Mouse (Mus musculus): ENCODE measurements at regions not wholly inside any gene's neighbourhood (a gene's known extent, or its start where the extent isn't known, plus 50 kb on each side); places are given as distances from the start of the nearest gene placed in this dataset.

DNA sequence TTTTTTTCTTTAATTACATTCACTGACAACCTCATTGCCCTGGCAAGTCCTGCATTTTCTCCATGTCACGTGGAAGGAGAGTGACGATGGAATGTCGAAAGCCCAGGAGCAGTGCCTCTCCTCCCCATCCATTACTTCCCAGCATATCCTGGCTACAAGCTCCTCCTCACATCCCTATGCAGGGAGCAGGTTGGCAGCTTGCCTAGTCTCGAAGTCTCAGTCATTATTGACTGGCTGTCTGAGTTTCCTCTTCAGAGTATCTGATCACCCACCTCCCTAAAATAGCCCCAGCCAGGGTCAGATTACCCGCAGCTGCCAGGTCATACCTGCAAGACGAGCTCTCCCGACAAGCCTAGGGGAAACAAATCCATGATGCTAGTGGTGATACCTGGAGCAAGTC is 83.7 kb upstream of the Galnt15 start:
- peak in 1 of 2 experiments; percentile 23 for DNase-seq

GRCm38 (mm10) chr14:31946032-31946431 is 82.8 kb upstream of the Galnt15 start:
- no peak for DNase-seq

- DNase-seq = no peak
Measured at GRCm38 (mm10) chr14:31947246-31947645, 81.5 kb upstream of the Galnt15 start.

- DNase-seq = no peak
Measured at GRCm38 (mm10) chr14:31951894-31952293, 76.9 kb upstream of the Galnt15 start.

- DNase-seq = no peak
Measured at GRCm38 (mm10) chr14:31953783-31954182, 75.0 kb upstream of the Galnt15 start.

GRCm38 (mm10) chr14:31954945-31955344 is 73.8 kb upstream of the Galnt15 start:
- DNase-seq = peak; percentile 78 to 79

GRCm38 (mm10) chr14:31957211-31957638 is 71.6 kb upstream of the Galnt15 start:
- DNase-seq = peak; percentile 32 to 54

- DNase-seq = peak; percentile 63 to 74
Measured at GRCm38 (mm10) chr14:31960201-31960854, 68.5 kb upstream of the Galnt15 start.

DNA sequence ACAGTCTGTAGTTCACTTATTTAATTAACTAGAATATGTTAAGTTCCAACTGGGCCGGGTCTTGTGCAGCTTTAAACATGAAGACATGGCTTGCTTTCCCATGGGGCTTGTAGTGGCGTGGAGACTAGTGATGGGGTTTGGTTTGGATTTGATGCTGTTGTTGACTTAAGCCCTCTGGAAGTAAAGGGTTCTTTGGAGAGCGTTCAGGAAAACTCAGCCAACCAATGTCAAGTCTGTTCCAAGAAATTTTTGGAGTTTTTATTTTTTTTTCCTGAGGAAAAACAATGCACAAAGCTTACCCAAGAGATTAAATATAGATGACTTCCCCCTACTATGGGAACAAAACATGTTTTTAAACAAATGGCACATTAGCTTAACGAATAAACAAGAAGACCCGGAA is 67.3 kb upstream of the Galnt15 start:
- peak; percentile 17 to 42 for DNase-seq

- DNase-seq = peak; percentile 68 to 75
Measured at GRCm38 (mm10) chr14:31963131-31963911, 65.5 kb upstream of the Galnt15 start.

DNA sequence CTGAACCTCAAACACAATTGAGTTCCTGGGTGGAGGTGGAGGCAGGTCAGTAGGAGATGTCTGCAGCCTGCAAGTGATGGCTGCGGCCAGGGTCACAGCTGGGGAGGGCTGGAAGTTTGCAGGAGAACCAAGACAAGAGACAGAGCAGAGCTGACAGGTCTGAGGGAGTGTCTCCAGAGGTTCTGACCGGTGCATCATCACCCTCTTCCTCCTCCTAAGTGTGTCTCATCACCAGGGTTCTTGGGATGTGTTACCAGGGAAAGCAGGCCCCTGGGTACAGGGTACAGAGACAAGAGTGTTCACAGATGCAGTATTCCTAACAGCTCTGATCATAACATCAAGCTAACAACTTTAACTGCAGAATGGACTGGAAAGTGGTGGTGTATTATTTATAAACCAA is 64.7 kb upstream of the Galnt15 start:
- no peak for DNase-seq

DNA sequence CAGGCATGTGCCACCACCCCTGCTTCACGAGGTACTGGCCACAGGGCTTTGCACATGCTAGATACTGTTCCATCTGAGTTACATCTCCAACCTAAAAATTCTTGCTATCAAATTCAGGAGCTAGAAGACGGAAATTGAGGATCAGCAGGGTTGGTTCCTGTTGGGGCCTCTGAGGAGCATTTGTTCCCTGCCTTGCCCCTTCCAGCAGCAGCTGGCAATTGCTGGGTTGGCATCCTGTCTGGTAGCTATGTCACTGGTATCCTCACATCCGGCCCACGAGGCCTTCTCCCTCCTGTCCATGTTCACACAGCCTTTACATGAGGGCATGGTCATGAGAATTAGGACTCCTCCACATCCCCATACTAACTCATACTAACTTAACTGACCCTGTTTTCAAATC is 64.0 kb upstream of the Galnt15 start:
- DNase-seq = no peak

- no peak for DNase-seq
Measured at GRCm38 (mm10) chr14:31969531-31969930, 59.3 kb upstream of the Galnt15 start.

DNA sequence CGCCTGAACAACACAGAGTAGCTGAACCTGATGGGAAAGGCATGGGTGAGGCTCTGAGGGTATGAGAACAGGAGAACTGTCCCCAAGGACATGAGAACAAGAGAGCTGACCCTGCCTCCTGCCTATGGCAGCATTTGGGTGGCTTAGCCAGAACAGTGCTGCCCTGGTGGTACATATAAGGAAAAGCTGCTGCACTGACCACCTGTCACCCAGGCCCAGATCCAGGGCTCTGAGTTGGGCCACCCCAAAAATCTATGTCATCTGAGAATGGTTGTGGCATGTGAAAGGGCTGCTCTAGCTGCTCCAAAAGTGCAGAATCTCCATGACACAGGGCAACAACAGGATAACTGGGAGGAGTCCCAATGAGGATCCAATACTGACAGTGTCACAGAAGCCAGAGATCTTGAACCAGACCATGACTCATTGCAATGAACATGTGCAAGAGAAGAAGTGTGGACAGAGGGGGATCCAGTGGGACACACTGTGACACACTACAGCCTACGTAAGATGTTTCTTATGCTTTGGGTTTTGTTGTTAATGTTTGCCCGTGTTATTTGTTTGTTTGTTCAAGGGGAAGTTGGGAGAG is 58.5 kb upstream of the Galnt15 start:
- no peak for DNase-seq

DNA sequence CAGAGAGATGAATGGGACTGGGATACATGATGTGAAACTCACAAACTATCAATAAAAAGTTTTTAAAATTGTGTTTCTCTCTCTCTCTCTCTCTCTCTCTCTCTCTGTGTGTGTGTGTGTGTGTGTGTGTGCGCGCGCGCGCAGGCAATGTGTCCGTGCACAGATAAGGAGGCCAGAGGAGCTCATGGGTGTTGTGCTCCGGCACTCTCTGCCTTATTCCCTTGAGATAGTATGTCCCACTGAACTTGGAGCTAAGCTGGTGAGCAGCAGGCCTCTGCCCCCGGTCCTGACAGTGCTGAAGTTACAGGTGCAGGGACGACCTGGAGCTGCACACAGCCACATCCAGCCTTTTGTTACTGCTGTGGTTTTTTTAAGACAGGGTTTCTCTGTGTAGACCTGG is 57.9 kb upstream of the Galnt15 start:
- no peak for DNase-seq

- no peak for DNase-seq
Measured at GRCm38 (mm10) chr14:31973702-31974101, 55.1 kb upstream of the Galnt15 start.

- no peak for DNase-seq
Measured at GRCm38 (mm10) chr14:31978196-31978595, 50.6 kb upstream of the Galnt15 start.

- DNase-seq = no peak
Measured at GRCm38 (mm10) chr14:31978690-31979089, 50.1 kb upstream of the Galnt15 start.

Data from lung, adult 18-20 months (tissue).